Mouse (Mus musculus) neural tube, embryonic 14.5 days (tissue): Measurements from ENCODE around the gene Nfatc2. TPM values are rescaled to one million over a fixed set of nuclear protein-coding genes. Genes with fewer than 3 reads are reported as not detected.

Source experiments
- ATAC-seq: fragments of 200-750 bp; cut with Nextera tagmentation; 2 replicates; pipeline ENCODE4 v1.8.0; 2017; ENCODE audit warnings: low read depth, mild to moderate bottlenecking, moderate TSS enrichment, moderate library complexity
- H3K27ac ChIP-seq: fragments of 300-500 bp; sonication (generic); 2 replicates; pipeline ENCODE4 v1.5.1; 2014; ENCODE audit warnings: low read depth, mild to moderate bottlenecking, control low read depth, low read length, moderate library complexity, mixed read lengths
- H3K27me3 ChIP-seq: fragments of 300-500 bp; sonication (generic); 2 replicates; pipeline ENCODE4 v1.6.1; 2014; ENCODE audit warnings: low read length; ENCODE audit not compliant: control insufficient read depth, insufficient read depth
- H3K36me3 ChIP-seq: fragments of 300-500 bp; sonication (generic); 2 replicates; pipeline ENCODE4 v1.6.1; 2014; ENCODE audit warnings: low read length, mixed read lengths; ENCODE audit not compliant: control insufficient read depth, insufficient read depth
- H3K4me1 ChIP-seq: fragments of 300-500 bp; sonication (generic); 2 replicates; pipeline ENCODE4 v1.6.1; 2014; ENCODE audit warnings: low read length; ENCODE audit not compliant: control insufficient read depth, insufficient read depth
- H3K4me2 ChIP-seq: fragments of 300-500 bp; sonication (generic); 2 replicates; pipeline ENCODE4 v1.6.1; 2014; ENCODE audit warnings: mild to moderate bottlenecking, low read depth, low read length, control low read depth
- H3K4me3 ChIP-seq: fragments of 300-500 bp; sonication (generic); 2 replicates; pipeline ENCODE4 v1.5.1; 2014; ENCODE audit warnings: low read depth, low read length, control low read depth, mixed read lengths
- H3K9ac ChIP-seq: fragments of 300-500 bp; sonication (generic); replicated peaks from 2 replicates; pipeline ENCODE4 v1.6.1; 2014; ENCODE audit warnings: low read depth, mild to moderate bottlenecking, control low read depth, low read length, mixed read lengths
- H3K9me3 ChIP-seq: fragments of 300-500 bp; sonication (generic); 2 replicates; pipeline ENCODE4 v1.6.1; 2016; ENCODE audit warnings: low read length; ENCODE audit not compliant: control insufficient read depth
- WGBS: fragments of 180-500 bp; shearing (Covaris S2); extraction: QIAGEN DNeasy Blood & Tissue Kit; methylation state at CpG from one replicate; pipeline ENCODE4 v1.1.7; 2014; 5-methylcytosine and 5-hydroxymethylcytosine counted together
- polyA plus RNA-seq: library from polyadenylated mRNA; unstranded; fragments of >200 nt; fragmentation: Nextera tagmentation; extraction: Ambion mirVana; gene quantifications from 2 replicates; pipeline ENCODE4 v1.2.1, GENCODE M21; 2014

The Nfatc2 gene
- polyA plus RNA-seq, 1 experiment from 2014 or later, result 4.0 TPM

GRCm38 (mm10) chr2:168551218-168551617, 50.2 kb downstream of the Nfatc2 start:
- 91% methylated on average over 7 of the region's 7 CpGs for WGBS
- ATAC-seq, result no peak
- H3K4me2 ChIP-seq, result no peak overlapping the region

GRCm38 (mm10) chr2:168549326-168549725, 52.1 kb downstream of the Nfatc2 start:
- no peaks in the 10 kb centered on the region for H3K36me3 ChIP-seq
- H3K4me3 ChIP-seq, result no peak overlapping the region
- H3K9ac ChIP-seq, result no peak overlapping the region
- no peaks in the 10 kb centered on the region for H3K9me3 ChIP-seq
- H3K4me2 ChIP-seq, result no peak overlapping the region
- H3K27me3 ChIP-seq, result no peaks in the 10 kb centered on the region
- ATAC-seq, result no peak
- H3K27ac ChIP-seq, result no peak overlapping the region
- peaks cover 4% of the 10 kb centered on the region; the same call in 1 of the 2 replicates for H3K4me1 ChIP-seq
- WGBS, result 66% methylated on average over 12 of the region's 12 CpGs

More at GRCm38 (mm10) chr2:168551218-168551617, 50.2 kb downstream of the Nfatc2 start:
- no peaks in the 10 kb centered on the region for H3K9me3 ChIP-seq
- no peak overlapping the region for H3K4me3 ChIP-seq
- peaks cover 4% of the 10 kb centered on the region; the same call in 1 of the 2 replicates for H3K4me1 ChIP-seq
- no peak overlapping the region for H3K9ac ChIP-seq
- no peaks in the 10 kb centered on the region for H3K36me3 ChIP-seq
- no peak overlapping the region for H3K27ac ChIP-seq
- H3K27me3 ChIP-seq, result no peaks in the 10 kb centered on the region

GRCm38 (mm10) chr2:168548008-168548407, 53.4 kb downstream of the Nfatc2 start:
- no peak overlapping the region for H3K27ac ChIP-seq
- H3K4me2 ChIP-seq, result no peak overlapping the region
- H3K9me3 ChIP-seq, result no peaks in the 10 kb centered on the region
- H3K4me1 ChIP-seq, result 0 out of 2 replicates have a peak, but pooled peaks cover 2% of the 10 kb centered on the region
- H3K27me3 ChIP-seq, result no peaks in the 10 kb centered on the region
- 77% methylated on average over 4 of the region's 4 CpGs for WGBS
- no peak overlapping the region for H3K9ac ChIP-seq
- H3K36me3 ChIP-seq, result no peaks in the 10 kb centered on the region
- ATAC-seq, result no peak
- H3K4me3 ChIP-seq, result no peak overlapping the region

GRCm38 (mm10) chr2:168545901-168546557, 55.4 kb downstream of the Nfatc2 start:
- Histone ChIP-seq H3K4me1 (no peaks in the 10 kb centered on the region), H3K4me3 (no peak overlapping the region), H3K27ac (no peak overlapping the region), H3K36me3 (no peaks in the 10 kb centered on the region), H3K4me2 (no peak overlapping the region), H3K9me3 (no peaks in the 10 kb centered on the region), H3K9ac (no peak overlapping the region), H3K27me3 (no peaks in the 10 kb centered on the region)
- WGBS, result 65% methylated on average over 15 of the region's 15 CpGs
- ATAC-seq, result no peak

DNA sequence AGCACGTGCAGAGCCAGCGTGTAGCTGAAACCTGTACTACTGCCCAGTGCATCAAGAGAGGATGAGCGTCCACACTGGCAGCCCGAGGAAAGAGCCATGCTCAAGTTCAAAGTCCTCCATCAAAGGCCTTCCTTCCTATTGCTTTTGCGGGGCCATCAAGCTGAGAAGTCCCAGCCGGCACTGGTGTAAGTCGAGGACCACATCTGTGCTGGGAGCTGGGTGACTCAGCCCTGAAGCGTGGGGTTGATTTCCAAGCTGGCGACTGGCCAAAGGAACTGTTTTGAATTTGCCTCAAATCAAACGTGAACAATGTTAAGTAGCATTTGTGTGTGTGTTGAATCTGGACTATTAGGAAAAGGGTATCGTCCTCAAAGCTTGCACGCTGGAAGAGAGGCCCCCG, 57.4 kb downstream of the Nfatc2 start:
- no peak for ATAC-seq
- Histone ChIP-seq H3K27me3 (no peaks in the 10 kb centered on the region), H3K4me2 (no peak overlapping the region), H3K36me3 (no peaks in the 10 kb centered on the region), H3K9me3 (no peaks in the 10 kb centered on the region), H3K4me1 (no peaks in the 10 kb centered on the region), H3K27ac (no peak overlapping the region), H3K4me3 (no peak overlapping the region), H3K9ac (no peak overlapping the region)
- WGBS, result 52% methylated on average over 13 of the region's 13 CpGs

DNA sequence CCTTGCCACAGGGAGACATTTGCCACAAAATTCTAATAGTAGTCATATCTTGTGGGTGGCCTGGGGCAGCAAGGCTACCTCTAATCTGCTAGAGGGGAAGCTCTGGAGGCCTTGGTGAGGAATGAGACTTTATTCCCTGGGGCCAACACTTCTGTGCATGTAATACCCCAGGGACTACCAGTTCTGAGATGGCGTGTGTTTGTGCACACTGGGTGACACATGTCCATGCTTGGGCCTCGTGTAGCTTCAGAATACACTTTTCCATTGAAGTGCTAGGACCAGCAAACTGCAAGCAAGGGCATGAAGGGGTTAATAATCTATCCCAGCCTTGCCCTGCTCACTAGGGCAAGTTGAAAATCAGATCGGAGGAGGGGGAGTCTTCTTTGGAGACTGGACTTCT, 58.4 kb downstream of the Nfatc2 start:
- Histone ChIP-seq H3K27me3 (no peaks in the 10 kb centered on the region), H3K4me3 (no peak overlapping the region), H3K4me1 (no peaks in the 10 kb centered on the region), H3K9ac (no peak overlapping the region), H3K9me3 (no peaks in the 10 kb centered on the region), H3K4me2 (no peak overlapping the region), H3K36me3 (no peaks in the 10 kb centered on the region), H3K27ac (no peak overlapping the region)
- ATAC-seq, result no peak
- 67% methylated on average over 3 of the region's 3 CpGs for WGBS

GRCm38 (mm10) chr2:168541223-168541622, 60.2 kb downstream of the Nfatc2 start:
- Histone ChIP-seq H3K4me3 (no peak overlapping the region), H3K36me3 (no peaks in the 10 kb centered on the region), H3K4me2 (no peak overlapping the region), H3K9me3 (no peaks in the 10 kb centered on the region), H3K27ac (no peak overlapping the region), H3K4me1 (no peaks in the 10 kb centered on the region), H3K9ac (no peak overlapping the region), H3K27me3 (no peaks in the 10 kb centered on the region)
- 83% methylated on average over 7 of the region's 7 CpGs for WGBS
- ATAC-seq, result no peak

- Histone ChIP-seq H3K4me3 (no peak overlapping the region), H3K4me2 (no peak overlapping the region), H3K27ac (no peak overlapping the region), H3K9ac (no peak overlapping the region), H3K27me3 (no peaks in the 10 kb centered on the region), H3K4me1 (no peaks in the 10 kb centered on the region), H3K9me3 (no peaks in the 10 kb centered on the region), H3K36me3 (no peaks in the 10 kb centered on the region)
- ATAC-seq, result no peak
- 70% methylated on average over 15 of the region's 15 CpGs for WGBS
Measured at GRCm38 (mm10) chr2:168539594-168540222, 61.7 kb downstream of the Nfatc2 start.

DNA sequence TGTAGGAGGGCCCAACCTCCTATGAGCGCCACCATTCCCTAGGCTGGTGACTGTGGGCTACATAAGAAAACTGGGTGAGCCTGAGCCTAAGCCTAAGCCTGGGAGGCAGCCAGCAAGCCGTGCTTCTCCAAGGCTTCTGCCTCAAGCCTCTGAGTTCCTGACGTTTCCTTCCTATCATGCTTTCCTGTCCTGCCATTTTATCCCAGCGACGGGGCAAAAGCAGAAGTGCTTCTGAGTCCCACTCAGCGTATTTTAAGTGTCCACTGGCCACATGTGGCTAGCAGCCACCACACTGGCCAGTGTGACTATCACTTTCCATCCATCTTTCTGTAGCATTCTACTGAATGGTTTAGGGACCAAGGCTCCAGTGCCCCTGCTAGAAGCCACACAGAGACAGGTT, 62.4 kb downstream of the Nfatc2 start:
- no peak overlapping the region for H3K4me3 ChIP-seq
- no peak overlapping the region for H3K27ac ChIP-seq
- no peak overlapping the region for H3K9ac ChIP-seq
- 95% methylated on average over 6 of the region's 6 CpGs for WGBS
- no peaks in the 10 kb centered on the region for H3K4me1 ChIP-seq
- no peak for ATAC-seq
- no peaks in the 10 kb centered on the region for H3K9me3 ChIP-seq
- H3K27me3 ChIP-seq, result no peaks in the 10 kb centered on the region
- no peaks in the 10 kb centered on the region for H3K36me3 ChIP-seq
- no peak overlapping the region for H3K4me2 ChIP-seq
